Mouse (Mus musculus) MEL (cell line): ENCODE measurements around the gene Tmprss12. TPM values are rescaled to one million over a fixed set of nuclear protein-coding genes. Genes with fewer than 3 reads are reported as not detected.

Source experiments
- DNase-seq: peaks from one replicate; pipeline ENCODE4 v3.0.0; 2011; ENCODE audit warnings: low read depth, low spot score
- H3K27ac ChIP-seq: 2 replicates; pipeline ENCODE4 v1.5.1; 2012; ENCODE audit warnings: low read depth, mild to moderate bottlenecking, control low read depth, low read length, moderate library complexity; ENCODE audit not compliant: control insufficient read depth
- H3K27me3 ChIP-seq, 2 experiments: fragments of 150-350 bp in 1 of 2; sonication (generic) in 1 of 2; 2 replicates each; pipeline ENCODE4 v1.6.1; 2012; ENCODE audit warnings: low read length in 2 of 2, mild to moderate bottlenecking in 2 of 2, improper control_type of control experiment in 1 of 2, moderate library complexity in 1 of 2; ENCODE audit not compliant: insufficient read depth in 2 of 2, control insufficient read depth in 1 of 2
- H3K36me3 ChIP-seq, 2 experiments: 2 replicates each; pipeline ENCODE4 v1.6.1; 2012 to 2014; ENCODE audit warnings: low read length in 2 of 2, improper control_type of control experiment in 1 of 2, inconsistent platforms in 1 of 2, mild to moderate bottlenecking in 1 of 2; ENCODE audit not compliant: insufficient read depth in 2 of 2, control insufficient read depth in 1 of 2
- H3K4me1 ChIP-seq, 2 experiments: fragments of 150-350 bp in 1 of 2; sonication (generic) in 1 of 2; 2 replicates each; pipeline ENCODE4 v1.6.1; 2012; ENCODE audit warnings: low read length in 2 of 2, improper control_type of control experiment in 1 of 2, mild to moderate bottlenecking in 1 of 2; ENCODE audit not compliant: insufficient read depth in 2 of 2, control insufficient read depth in 1 of 2
- H3K4me3 ChIP-seq, 2 experiments: fragments of 150-350 bp in 1 of 2; sonication (generic) in 1 of 2; 2 replicates each; pipeline ENCODE4 v1.5.1; 2012; ENCODE audit warnings: low read depth in 2 of 2, low read length in 2 of 2, mild to moderate bottlenecking in 2 of 2, moderate library complexity in 2 of 2, control low read depth in 1 of 2, improper control_type of control experiment in 1 of 2; ENCODE audit not compliant: control insufficient read depth in 1 of 2, insufficient read depth in 1 of 2
- H3K79me2 ChIP-seq: 2 replicates; pipeline ENCODE4 v1.6.1; 2012; ENCODE audit warnings: mild to moderate bottlenecking, low read length, moderate library complexity; ENCODE audit not compliant: control insufficient read depth, poor library complexity, insufficient read depth
- H3K9ac ChIP-seq: 2 replicates; pipeline ENCODE4 v1.6.1; 2012; ENCODE audit warnings: low read depth, mild to moderate bottlenecking, control low read depth, low read length, moderate library complexity; ENCODE audit not compliant: control insufficient read depth, poor library complexity, severe bottlenecking
- H3K9me3 ChIP-seq: fragments of 150-350 bp; sonication (generic); replicated peaks from 2 replicates; pipeline ENCODE4 v1.6.1; 2012; ENCODE audit warnings: mild to moderate bottlenecking, low read length, improper control_type of control experiment, moderate library complexity; ENCODE audit not compliant: insufficient read depth
- BHLHE40 ChIP-seq: IDR thresholded peaks from 2 replicates; pipeline ENCODE4 v1.6.1; 2012; ENCODE audit warnings: low read depth, mild to moderate bottlenecking, inconsistent platforms, low read length, improper control_type of control experiment, borderline replicate concordance
- CHD1 ChIP-seq: IDR thresholded peaks from 2 replicates; pipeline ENCODE4 v1.6.1; 2012; ENCODE audit warnings: low read depth, mild to moderate bottlenecking, inconsistent platforms, low read length, improper control_type of control experiment
- CTCF ChIP-seq, 3 experiments: IDR thresholded peaks in 2 of 3; conservative IDR thresholded peaks in 1 of 3; 2 replicates each; pipeline ENCODE4 v1.5.1; 2011 to 2012; ENCODE audit warnings: low read length in 3 of 3, low read depth in 2 of 3, mild to moderate bottlenecking in 2 of 3, improper control_type of control experiment in 1 of 3, inconsistent platforms in 1 of 3, mixed read lengths in 1 of 3, moderate library complexity in 1 of 3; ENCODE audit not compliant: control insufficient read depth in 1 of 3, insufficient read depth in 1 of 3, poor library complexity in 1 of 3, severe bottlenecking in 1 of 3
- ELF1 ChIP-seq: IDR thresholded peaks from 2 replicates; pipeline ENCODE4 v1.6.1; 2014; ENCODE audit warnings: low read depth, mild to moderate bottlenecking, inconsistent platforms, low read length, improper control_type of control experiment, moderate library complexity
- EP300 ChIP-seq, 2 experiments: IDR thresholded peaks; 2 replicates each; pipeline ENCODE4 v1.6.1; 2011; ENCODE audit warnings: improper control_type of control experiment in 2 of 2, low read length in 2 of 2, low read depth in 1 of 2, mild to moderate bottlenecking in 1 of 2
- ETS1 ChIP-seq: IDR thresholded peaks from 2 replicates; pipeline ENCODE4 v1.6.1; 2012; ENCODE audit warnings: low read depth, mild to moderate bottlenecking, inconsistent platforms, low read length, improper control_type of control experiment, moderate library complexity
- GABPA ChIP-seq: IDR thresholded peaks from 2 replicates; pipeline ENCODE4 v1.6.1; 2012; ENCODE audit warnings: low read depth, mild to moderate bottlenecking, inconsistent platforms, low read length, improper control_type of control experiment, moderate library complexity
- GATA1 ChIP-seq: IDR thresholded peaks from 2 replicates; pipeline ENCODE4 v1.6.1; 2011; ENCODE audit warnings: low read depth, low read length, improper control_type of control experiment
- HCFC1 ChIP-seq: IDR thresholded peaks from 2 replicates; pipeline ENCODE4 v1.6.1; 2012; ENCODE audit warnings: low read depth, mild to moderate bottlenecking, inconsistent platforms, low read length, improper control_type of control experiment, moderate library complexity
- JUND ChIP-seq: IDR thresholded peaks from 2 replicates; pipeline ENCODE4 v1.6.1; 2011; ENCODE audit warnings: low read depth, mild to moderate bottlenecking, improper control_type of control experiment, low read length
- KAT2A ChIP-seq: conservative IDR thresholded peaks from 2 replicates; pipeline ENCODE4 v1.6.1; 2012; ENCODE audit warnings: low read depth, low read length, improper control_type of control experiment, inconsistent platforms
- MAFK ChIP-seq: IDR thresholded peaks from 2 replicates; pipeline ENCODE4 v1.6.1; 2011; ENCODE audit warnings: low read depth, mild to moderate bottlenecking, low read length, improper control_type of control experiment, borderline replicate concordance
- MAX ChIP-seq: IDR thresholded peaks from 2 replicates; pipeline ENCODE4 v1.6.1; 2011; ENCODE audit warnings: low read length, improper control_type of control experiment
- MAZ ChIP-seq: IDR thresholded peaks from 2 replicates; pipeline ENCODE4 v1.6.1; 2012; ENCODE audit warnings: low read depth, mild to moderate bottlenecking, inconsistent platforms, low read length, improper control_type of control experiment
- MEF2A ChIP-seq: IDR thresholded peaks from 2 replicates; pipeline ENCODE4 v1.6.1; 2014; ENCODE audit warnings: low read depth, mild to moderate bottlenecking, inconsistent platforms, low read length, improper control_type of control experiment; ENCODE audit not compliant: poor library complexity, insufficient replicate concordance, severe bottlenecking; ENCODE audit errors: extremely low read depth
- MXI1 ChIP-seq: IDR thresholded peaks from 2 replicates; pipeline ENCODE4 v1.6.1; 2011; ENCODE audit warnings: mild to moderate bottlenecking, low read depth, low read length, improper control_type of control experiment
- MYB ChIP-seq: IDR thresholded peaks from 2 replicates; pipeline ENCODE4 v1.6.1; 2011; ENCODE audit warnings: mild to moderate bottlenecking, low read depth, low read length, improper control_type of control experiment
- NELFE ChIP-seq: IDR thresholded peaks from 2 replicates; pipeline ENCODE4 v1.6.1; 2011; ENCODE audit warnings: low read depth, low read length, improper control_type of control experiment
- NRF1 ChIP-seq: IDR thresholded peaks from 2 replicates; pipeline ENCODE4 v1.6.1; 2014; ENCODE audit warnings: low read depth, mild to moderate bottlenecking, inconsistent platforms, low read length, improper control_type of control experiment, moderate library complexity; ENCODE audit not compliant: poor library complexity, insufficient read depth, severe bottlenecking
- POLR2A ChIP-seq, 2 experiments: IDR thresholded peaks; 2 replicates each; pipeline ENCODE4 v1.6.1; 2011 to 2012; ENCODE audit warnings: low read length in 2 of 2, mild to moderate bottlenecking in 2 of 2, control low read depth in 1 of 2, improper control_type of control experiment in 1 of 2, low read depth in 1 of 2, moderate library complexity in 1 of 2; ENCODE audit not compliant: control insufficient read depth in 1 of 2, insufficient read depth in 1 of 2, poor library complexity in 1 of 2
- POLR2AphosphoS2 ChIP-seq: IDR thresholded peaks from 2 replicates; pipeline ENCODE4 v1.6.1; 2011; ENCODE audit warnings: low read length, improper control_type of control experiment
- POLR2AphosphoS5 ChIP-seq: IDR thresholded peaks from 2 replicates; pipeline ENCODE4 v1.6.1; 2012; ENCODE audit warnings: low read depth, borderline replicate concordance, mild to moderate bottlenecking, inconsistent platforms, low read length, moderate library complexity, mixed read lengths
- RCOR1 ChIP-seq: IDR thresholded peaks from 2 replicates; pipeline ENCODE4 v1.6.1; 2012; ENCODE audit warnings: low read depth, mild to moderate bottlenecking, inconsistent platforms, low read length, improper control_type of control experiment
- SIN3A ChIP-seq: IDR thresholded peaks from 2 replicates; pipeline ENCODE4 v1.6.1; 2012; ENCODE audit warnings: low read length, improper control_type of control experiment, inconsistent platforms
- TAL1 ChIP-seq: IDR thresholded peaks from 2 replicates; pipeline ENCODE4 v1.6.1; 2012; ENCODE audit warnings: mild to moderate bottlenecking, inconsistent platforms, low read length, moderate library complexity, mixed read lengths
- TBP ChIP-seq: IDR thresholded peaks from 2 replicates; pipeline ENCODE4 v1.8.0; 2011; ENCODE audit warnings: low read depth, low read length, improper control_type of control experiment
- TCF12 ChIP-seq: IDR thresholded peaks from 2 replicates; pipeline ENCODE4 v1.6.1; 2014; ENCODE audit warnings: low read depth, mild to moderate bottlenecking, inconsistent platforms, low read length, improper control_type of control experiment, moderate library complexity
- USF1 ChIP-seq: IDR thresholded peaks from 2 replicates; pipeline ENCODE4 v1.6.1; 2014; ENCODE audit warnings: low read depth, mild to moderate bottlenecking, inconsistent platforms, low read length, improper control_type of control experiment, moderate library complexity
- ZKSCAN1 ChIP-seq: IDR thresholded peaks from 2 replicates; pipeline ENCODE4 v1.6.1; 2012; ENCODE audit warnings: low read depth, mild to moderate bottlenecking, inconsistent platforms, low read length, improper control_type of control experiment, moderate library complexity
- ZMIZ1 ChIP-seq: IDR thresholded peaks from 2 replicates; pipeline ENCODE4 v1.6.1; 2012; ENCODE audit warnings: low read depth, mild to moderate bottlenecking, inconsistent platforms, low read length, improper control_type of control experiment, moderate library complexity
- polyA plus RNA-seq, 2 experiments: library from polyadenylated mRNA; stranded (reverse) in 1 of 2; unstranded in 1 of 2; fragments of >175 nt in 1 of 2; fragments of >200 nt in 1 of 2; gene quantifications; 2 replicates each; pipeline versions ENCODE4 v1.2.1 to v1.2.4; 2012; ENCODE audit warnings: low replicate concordance in 2 of 2, low read depth in 1 of 2; ENCODE audit not compliant: insufficient read length in 2 of 2, insufficient read depth in 1 of 2, missing spikeins in 1 of 2
- total RNA-seq: library from RNA; depleted of rRNA; stranded (reverse); fragments of 300-350 nt; gene quantifications from 2 replicates; pipeline ENCODE4 v1.2.3, GENCODE M21; 2012

The Tmprss12 gene
- total and polyA plus RNA-seq, 3 experiments = not detected

DNA sequence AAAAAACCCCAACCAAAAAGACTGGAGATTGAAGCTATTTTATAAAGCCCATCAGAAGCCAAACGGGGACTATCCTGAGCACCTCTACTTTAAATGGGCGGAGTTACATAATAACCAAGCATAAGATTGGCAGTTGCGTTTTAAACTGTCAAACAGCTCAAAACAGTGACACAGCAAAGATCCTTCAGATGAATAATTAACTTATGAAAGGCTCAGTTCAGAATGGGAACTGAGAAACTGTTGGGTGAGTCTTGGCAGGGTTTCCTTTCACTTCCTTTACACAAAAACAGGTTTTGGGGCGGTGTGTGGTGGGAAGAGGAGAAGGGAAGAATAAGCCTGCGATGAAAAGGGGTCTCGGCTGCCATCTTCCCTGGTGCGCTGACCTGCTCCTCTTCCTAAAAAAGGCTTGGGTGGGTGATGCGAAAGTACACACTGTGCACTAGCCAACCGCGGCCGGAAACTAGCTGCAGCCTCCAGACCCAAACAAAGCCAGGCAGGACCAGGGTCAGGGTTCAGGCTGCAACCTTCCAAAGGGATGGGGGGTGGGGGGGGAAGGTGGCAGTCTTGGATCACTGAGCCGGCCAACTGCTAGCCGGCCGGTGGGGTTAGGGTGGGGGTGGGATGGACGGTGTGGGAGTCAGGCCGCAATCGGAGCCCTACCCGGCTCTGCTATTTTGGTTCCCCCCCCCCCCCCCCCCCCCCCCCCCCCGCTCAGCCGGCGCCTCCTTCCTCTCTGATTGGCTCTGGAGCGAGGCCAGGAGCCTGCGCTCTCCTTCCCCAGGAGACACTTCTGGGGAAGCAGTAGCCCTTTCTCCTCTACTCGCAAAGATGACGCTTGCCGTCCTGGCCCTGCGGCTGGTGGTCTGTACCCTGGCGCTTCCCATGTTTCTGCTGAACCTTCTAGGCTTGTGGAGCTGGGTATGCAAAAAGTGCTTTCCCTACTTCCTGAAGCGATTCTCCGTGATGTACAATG, 23.7 kb downstream of the Tmprss12 start, which contains the start of gene Mettl7a1:
Gene Mettl7a1 (plus strand): TSS at position 122 of the 973 bp plus-strand sequence.
- peak; percentile 97 for DNase-seq
- TF ChIP-seq ELF1 (0 out of 2 replicates have a peak, but pooled peaks have one; percentile 25), EP300 (IDR thresholded peaks at IDR 0.05; ENCODE audit: low read depth in 1 of 2, low read length in 2 of 2) (peak; percentile 88 to 93), MAX (peak; percentile 33; the same call in 1 of the 2 replicates), NRF1 (peak; percentile 65), TAL1 (no peak), HCFC1 (peak; percentile 72), USF1 (0 out of 2 replicates have a peak, but pooled peaks have one; percentile 8), KAT2A (no peak), ETS1 (peak; percentile 97), MAZ (peak; percentile 85), CTCF (IDR thresholded peaks at IDR 0.05 in 2 of 3, conservative IDR thresholded peaks at IDR 0.05 in 1 of 3; ENCODE audit: control insufficient read depth in 1 of 3, insufficient read depth in 1 of 3, low read depth in 2 of 3, low read length in 3 of 3, poor library complexity in 1 of 3, severe bottlenecking in 1 of 3) (no peak), BHLHE40 (no peak), GATA1 (peak; percentile 34; the same call in 1 of the 2 replicates), ZKSCAN1 (no peak), MAFK (peak; percentile 84; the same call in 1 of the 2 replicates), MEF2A (no peak), MYB (peak; percentile 99), POLR2AphosphoS2 (peak; percentile 90), TCF12 (peak; percentile 78), GABPA (peak; percentile 95), MXI1 (peak; percentile 71), SIN3A (peak; percentile 95), NELFE (peak; percentile 88), POLR2AphosphoS5 (peak; percentile 43; the same call in 1 of the 2 replicates), JUND (no peak), RCOR1 (peak; percentile 63), POLR2A (IDR thresholded peaks at IDR 0.05; ENCODE audit: control insufficient read depth in 1 of 2, insufficient read depth in 1 of 2, low read depth in 1 of 2, low read length in 2 of 2, poor library complexity in 1 of 2) (peak; percentile 64 to 77; a peak in 3 of 4 replicates), CHD1 (peak; percentile 89; the same call in 1 of the 2 replicates), TBP (peak; percentile 93), ZMIZ1 (peak; percentile 96)
- peaks cover 31 to 37% of the 10 kb centered on the region in 2 experiments for H3K4me1 ChIP-seq

More for the DNA sequence above, 23.7 kb downstream of the Tmprss12 start, which contains the start of gene Mettl7a1:
- Histone ChIP-seq H3K36me3 (peaks cover 0 to 33% of the 10 kb centered on the region in 2 experiments; a peak in 2 of 4 replicates), H3K9me3 (no peaks in the 10 kb centered on the region), H3K4me3 (peak within 1 kb of the TSS; percentile 92 to 99), H3K79me2 (peaks cover 7% of the 10 kb centered on the region), H3K9ac (peak within 1 kb of the TSS; percentile 80), H3K27me3 (no peaks in the 10 kb centered on the region), H3K27ac (peak within 1 kb of the TSS; percentile 99)
